Mouse (Mus musculus): ENCODE data around the gene Ednra.

GRCm38 (mm10) chr8:77762967-77763366 is 38.7 kb upstream of the Ednra start:
- TF ChIP-seq POLR2A (IDR thresholded peaks at IDR 0.05; ENCODE audit: borderline replicate concordance, extremely low read depth, insufficient read depth, insufficient read length, poor library complexity, severe bottlenecking) (no peak), CTCF (IDR thresholded peaks at IDR 0.05; ENCODE audit: borderline replicate concordance, extremely low read depth, insufficient read depth, insufficient read length) (no peak)
